10 mouse cellular contexts compared by ENCODE assay signal in the genomic region with DNA sequence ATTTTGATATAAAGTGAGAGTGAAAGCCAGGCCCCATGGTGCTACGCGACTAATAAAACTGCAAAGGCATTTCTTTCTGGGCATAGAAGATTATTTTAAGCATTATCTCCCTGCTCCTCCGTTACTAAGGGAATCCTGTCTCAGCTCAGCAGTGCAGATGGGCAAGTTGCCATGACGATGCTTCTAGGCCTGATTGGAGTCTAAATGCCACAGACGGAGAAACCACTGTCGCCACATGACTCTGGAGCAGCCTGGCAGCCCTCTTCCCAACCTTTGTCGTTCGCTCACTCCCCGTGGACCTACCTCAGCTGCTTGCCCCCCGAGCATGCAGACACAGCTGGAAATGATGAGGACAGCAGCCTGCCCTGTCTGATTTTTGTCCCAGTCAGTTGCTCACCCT. TPM values are rescaled to one million over a fixed set of nuclear protein-coding genes. Genes with fewer than 3 reads are reported as not detected.
DNase-seq lines count a peak whose midpoint lies in the region; ATAC-seq and TF ChIP-seq lines count a peak whose summit lies in the region.
"Had no signal": no experiment of that assay in that cellular context is flagged by ENCODE, and none has a peak within 500 bp of the region (broad histone marks: within the 10 kb centered on the region; RNA-seq: fewer than 3 reads in every experiment).

No protein-coding gene starts in this region.

- no peak overlapping the region for H3K4me2 ChIP-seq in forebrain, postnatal 0 days (ENCODE audit: low read depth)
- H3K4me2 ChIP-seq in neural tube, embryonic 14.5 days (ENCODE audit: low read depth, low read length) = no peak overlapping the region
- no peak overlapping the region for H3K4me2 ChIP-seq in liver, embryonic 12.5 days
- H3K4me2 ChIP-seq: limb, embryonic 15.5 days had no signal

- no peaks in the 10 kb centered on the region for H3K9me3 ChIP-seq in forebrain, postnatal 0 days (ENCODE audit: low read length)
- no peaks in the 10 kb centered on the region for H3K9me3 ChIP-seq in neural tube, embryonic 14.5 days (ENCODE audit: control insufficient read depth, low read length)
- H3K9me3 ChIP-seq in liver, embryonic 12.5 days (replicated peaks) = no peaks in the 10 kb centered on the region
- H3K9me3 ChIP-seq: G1E; limb, embryonic 15.5 days had no signal

- peak; percentile 77 for ATAC-seq in forebrain, postnatal 0 days
- peak; percentile 54; the same call in 1 of the 2 replicates for ATAC-seq in neural tube, embryonic 14.5 days (ENCODE audit: low read depth)
- ATAC-seq in liver, embryonic 12.5 days = no peak

- WGBS in forebrain, postnatal 0 days = 37% methylated on average over 10 of the region's 10 CpGs
- 35% methylated on average over 10 of the region's 10 CpGs for WGBS in neural tube, embryonic 14.5 days
- 58% methylated on average over 10 of the region's 10 CpGs for WGBS in liver, embryonic 12.5 days (ENCODE audit: insufficient replicate concordance)

- H3K4me1 ChIP-seq in forebrain, postnatal 0 days (ENCODE audit: insufficient read depth) = peaks cover 10% of the 10 kb centered on the region; the same call in 1 of the 2 replicates
- H3K4me1 ChIP-seq in neural tube, embryonic 14.5 days (ENCODE audit: control insufficient read depth, insufficient read depth, low read length) = no peaks in the 10 kb centered on the region
- H3K4me1 ChIP-seq in liver, embryonic 12.5 days = no peaks in the 10 kb centered on the region
- H3K4me1 ChIP-seq: limb, embryonic 15.5 days had no signal

- peak; percentile 92 for DNase-seq in brain, adult 2 months (ENCODE audit: low read depth, low spot score)
- DNase-seq in forebrain, postnatal 0 days = peak; percentile 82
- DNase-seq in layer of hippocampus, postnatal 25 days (ENCODE audit: extremely low spot score in 1 of 2, low spot score in 1 of 2) = peak; percentile 36 to 53
- DNase-seq in c-Kit-positive CD71-positive TER-119-positive erythroid progenitor cells, embryonic 14.5 days (ENCODE audit: low spot score) = no peak
- DNase-seq in urinary bladder, postnatal 25 days (ENCODE audit: low spot score) = no peak

- H3K9ac ChIP-seq in forebrain, postnatal 0 days = no peak overlapping the region
- H3K9ac ChIP-seq in neural tube, embryonic 14.5 days (replicated peaks; ENCODE audit: low read depth, low read length) = no peak overlapping the region
- no peak overlapping the region for H3K9ac ChIP-seq in liver, embryonic 12.5 days
- H3K9ac ChIP-seq: limb, embryonic 15.5 days had no signal

- H3K27me3 ChIP-seq in forebrain, postnatal 0 days (ENCODE audit: insufficient read depth, low read length) = no peaks in the 10 kb centered on the region
- no peaks in the 10 kb centered on the region for H3K27me3 ChIP-seq in neural tube, embryonic 14.5 days (ENCODE audit: control insufficient read depth, insufficient read depth, low read length)
- no peaks in the 10 kb centered on the region for H3K27me3 ChIP-seq in liver, embryonic 12.5 days (replicated peaks)
- H3K27me3 ChIP-seq: limb, embryonic 15.5 days had no signal

- peak overlapping the region; percentile 74 for H3K27ac ChIP-seq in forebrain, postnatal 0 days (ENCODE audit: low read depth, low read length)
- H3K27ac ChIP-seq in neural tube, embryonic 14.5 days (ENCODE audit: low read depth, low read length) = 0 out of 2 replicates have a peak overlapping the region, but pooled peaks have one; percentile 11
- no peak overlapping the region for H3K27ac ChIP-seq in liver, embryonic 12.5 days
- H3K27ac ChIP-seq: limb, embryonic 15.5 days had no signal

- no peak for TF ChIP-seq CTCF in forebrain, postnatal 0 days (IDR thresholded peaks at IDR 0.05; ENCODE audit: low read depth)

- no peak overlapping the region for H3K4me3 ChIP-seq in forebrain, postnatal 0 days (ENCODE audit: low read depth, low read length)
- no peak overlapping the region for H3K4me3 ChIP-seq in neural tube, embryonic 14.5 days (ENCODE audit: low read depth, low read length)
- H3K4me3 ChIP-seq in liver, embryonic 12.5 days = no peak overlapping the region
- H3K4me3 ChIP-seq: limb, embryonic 15.5 days; myocyte had no signal

- H3K36me3 ChIP-seq in forebrain, postnatal 0 days (ENCODE audit: insufficient read depth) = no peaks in the 10 kb centered on the region
- H3K36me3 ChIP-seq in neural tube, embryonic 14.5 days (ENCODE audit: control insufficient read depth, insufficient read depth, low read length) = no peaks in the 10 kb centered on the region
- H3K36me3 ChIP-seq in liver, embryonic 12.5 days = no peaks in the 10 kb centered on the region
- H3K36me3 ChIP-seq: G1E; limb, embryonic 15.5 days had no signal

RNA-seq across cellular contexts. Expression of gene Mrpl3, which starts 4.7 kb away (rescaled TPM):
- total RNA-seq in forebrain, postnatal 0 days (2014; rRNA removed) = 89.8 and 96.7 TPM in 2 replicates
- 101 and 107 TPM in 2 replicates for polyA plus RNA-seq in forebrain, postnatal 0 days (2015; fragmentation: Nextera tagmentation; extraction: Ambion mirVana)
- total RNA-seq in layer of hippocampus, postnatal 25 days (2021) = 10 to 100 TPM; 72.7 to 83.1 TPM
- polyA plus RNA-seq in neural tube, embryonic 14.5 days (2014; fragmentation: Nextera tagmentation; extraction: Ambion mirVana) = 99.9 and 103 TPM in 2 replicates
- polyA plus RNA-seq in liver, embryonic 12.5 days (2016; fragmentation: Nextera tagmentation; extraction: Ambion mirVana) = 94.1 and 95.8 TPM in 2 replicates

Comparison
In these comparisons a context has a peak if more than half of its experiments do, and no peak if none do; other contexts are left out.
1. DNase-seq: peak in brain, adult 2 months (single experiment), forebrain, postnatal 0 days (single experiment) and layer of hippocampus, postnatal 25 days (2 of 2); none in c-Kit-positive CD71-positive TER-119-positive erythroid progenitor cells, embryonic 14.5 days (single experiment) and urinary bladder, postnatal 25 days (single experiment).